Mouse (Mus musculus) left cerebral cortex, adult 9 months (tissue): ENCODE measurements around the gene Wfdc16.
A peak's percentile ranks its signal among the peaks of the same experiment; 100 is the strongest.
"Not testable (repeated sequence)": the region's sequence is repeated elsewhere in the genome, so short reads cannot be mapped to it uniquely, and the experiment has no call there.

Experiments
- DNase-seq, 2 experiments: peaks; one replicate each; pipeline ENCODE4 v3.0.0; 2022; ENCODE audit warnings: low spot score in 2 of 2

Wfdc16 gene

DNA sequence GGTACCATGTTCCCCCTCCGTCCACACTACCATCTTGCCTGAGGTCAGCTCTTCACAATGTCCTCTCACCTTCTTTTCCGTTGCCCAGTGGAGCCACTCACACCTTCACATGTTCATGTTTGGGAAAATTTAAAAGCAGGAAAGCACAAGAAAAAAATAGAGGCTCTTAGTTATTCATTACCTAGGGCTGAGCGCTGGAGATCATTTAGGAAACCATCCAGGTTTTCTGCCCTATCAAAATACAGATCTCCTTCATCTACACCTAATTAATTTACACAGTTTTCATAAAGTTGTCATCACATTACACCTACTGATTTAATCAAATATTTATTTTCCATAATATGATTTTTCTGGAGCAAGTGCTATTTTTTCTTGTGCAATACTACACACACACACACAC is at the start of gene Wfdc16:
TSS of gene Wfdc16 (minus strand) at position 101 of the 400 bp plus-strand sequence.
- no peak for DNase-seq

DNA sequence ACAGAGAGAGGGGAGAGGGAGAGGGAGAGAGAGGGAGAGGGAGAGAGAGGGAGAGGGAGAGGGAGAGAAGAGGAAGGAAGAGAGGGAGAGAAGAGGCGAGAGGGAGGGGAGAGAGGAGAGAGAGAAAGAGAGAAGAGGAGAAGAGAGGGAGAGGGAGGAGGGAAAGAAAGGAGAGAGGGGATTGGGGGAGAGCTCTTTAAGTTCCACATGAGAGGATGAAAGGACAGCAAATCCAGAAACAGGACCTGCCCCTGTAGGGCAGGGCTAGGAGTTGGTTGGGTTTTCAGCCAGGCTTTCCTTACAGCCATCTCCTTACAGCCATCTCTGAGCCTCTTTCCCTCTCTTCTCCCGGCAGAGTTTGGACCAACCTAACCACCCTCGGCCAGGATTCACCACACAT is 46.2 kb upstream of the Wfdc16 start, which contains the start of gene Wfdc13:
TSS of gene Wfdc13 (plus strand) at position 301 of the 400 bp plus-strand sequence.
- no peak for DNase-seq

DNA sequence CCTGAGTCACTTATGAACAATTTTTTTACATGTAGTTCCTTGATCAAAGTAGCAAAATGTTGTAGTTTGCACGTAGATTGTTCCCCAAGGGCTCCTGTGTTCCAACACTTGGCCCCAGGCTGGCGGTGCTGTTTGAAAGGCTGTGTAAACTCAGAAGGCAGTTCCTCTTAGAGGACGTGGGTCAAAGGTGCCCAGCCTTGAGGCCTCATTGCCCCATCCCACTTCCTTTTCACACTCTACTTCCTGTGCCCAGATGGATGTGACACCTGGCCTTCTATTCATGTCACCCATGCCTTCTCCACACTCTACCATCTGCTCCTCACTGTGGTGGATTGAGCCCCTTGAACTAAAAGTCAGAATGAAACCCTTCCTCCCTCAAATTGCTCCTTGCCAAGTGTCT is 41.3 kb upstream of the Wfdc16 start:
- no peak for DNase-seq

DNA sequence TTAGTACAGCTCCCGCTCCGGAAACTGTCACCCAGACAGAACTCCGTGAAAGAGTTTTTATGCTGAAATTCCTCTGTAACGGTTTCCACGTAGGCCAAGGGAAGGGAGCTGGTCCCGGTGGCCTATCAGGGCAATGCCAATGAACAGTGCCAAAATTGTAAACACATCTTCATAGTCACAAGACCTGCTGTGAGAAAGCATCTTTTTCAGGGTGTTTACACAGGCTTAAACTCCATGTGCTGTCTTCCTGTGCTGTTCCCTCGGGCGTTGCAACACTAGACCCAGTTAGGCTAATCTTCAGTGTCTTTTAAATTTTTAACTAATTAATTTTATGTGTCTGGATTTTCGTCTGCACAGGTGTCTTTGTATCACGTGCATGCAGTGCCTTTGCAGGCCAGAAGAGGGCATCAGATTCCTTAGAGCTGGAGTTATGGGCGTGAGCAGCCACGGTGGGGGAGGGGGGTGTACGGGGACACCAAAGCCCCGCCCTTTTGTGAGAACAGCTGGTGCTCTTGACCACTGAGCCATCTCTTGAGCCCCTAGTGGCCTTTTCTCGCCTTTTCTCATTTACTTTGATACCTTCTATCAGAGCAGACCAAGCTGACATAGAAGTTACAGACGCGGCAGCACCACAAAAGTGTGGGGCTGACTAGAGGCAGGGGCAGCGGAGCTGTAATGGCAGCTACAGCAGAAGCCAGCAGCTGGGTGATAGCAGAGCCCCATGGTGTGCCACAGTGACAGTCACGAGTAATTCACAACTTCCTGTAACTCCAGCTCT is 40.4 kb upstream of the Wfdc16 start:
- peak; percentile 2 to 55 for DNase-seq

DNA sequence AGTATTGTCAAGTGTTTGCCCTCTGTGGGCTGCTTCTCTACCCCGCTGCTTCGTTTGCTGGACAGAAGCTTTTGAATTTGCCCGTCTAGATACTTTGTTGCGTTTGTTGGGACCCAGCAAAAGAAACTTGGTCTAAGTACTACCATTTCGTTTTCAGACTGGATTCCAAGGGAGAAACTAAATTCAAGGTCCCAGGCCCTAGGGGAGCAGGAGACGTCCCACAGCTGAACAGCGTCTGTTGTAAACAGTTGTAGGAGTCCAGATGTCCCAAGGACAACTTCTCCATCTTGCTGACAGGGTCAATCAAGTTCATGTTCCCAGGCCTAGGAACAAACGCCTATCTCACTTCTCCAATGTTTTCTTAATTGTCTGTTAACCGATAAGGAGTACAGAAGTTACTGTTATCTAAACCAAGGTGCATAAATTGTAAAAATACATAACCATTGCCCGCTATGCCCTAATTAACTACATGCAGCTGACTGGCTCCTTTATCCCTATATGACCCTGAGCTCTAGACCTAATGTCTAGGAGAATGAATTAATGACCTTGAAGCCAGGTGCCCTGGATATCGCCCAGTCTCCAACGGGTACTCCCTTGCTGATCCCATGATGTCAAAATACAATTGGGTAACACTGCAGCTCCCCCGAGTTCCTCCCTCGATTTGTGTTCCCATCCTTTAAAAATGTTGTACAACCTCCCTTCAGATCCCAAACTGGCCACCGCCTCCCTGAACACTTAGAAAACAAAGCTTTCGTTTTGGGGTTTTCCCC is 38.5 kb upstream of the Wfdc16 start:
- DNase-seq: no peak

DNA sequence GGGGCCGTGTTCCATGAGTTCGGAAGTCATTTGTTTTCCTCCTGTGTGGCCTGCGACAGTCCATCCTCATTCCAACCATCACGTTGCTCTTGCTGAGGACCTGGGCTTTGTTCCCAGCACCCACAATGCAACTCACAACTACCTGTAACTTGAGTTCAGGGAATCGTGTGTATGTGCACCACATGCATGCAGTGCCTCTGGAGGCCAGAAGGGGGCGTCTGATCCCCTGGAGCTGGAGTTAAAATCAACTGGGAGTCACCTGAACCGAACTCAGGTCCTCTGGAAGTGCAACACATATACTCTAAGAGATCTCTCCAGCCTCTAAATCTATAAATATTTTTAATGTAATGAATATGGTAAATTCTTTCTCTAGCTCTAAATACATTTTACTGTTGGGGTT is 37.5 kb upstream of the Wfdc16 start:
- DNase-seq: no peak

DNA sequence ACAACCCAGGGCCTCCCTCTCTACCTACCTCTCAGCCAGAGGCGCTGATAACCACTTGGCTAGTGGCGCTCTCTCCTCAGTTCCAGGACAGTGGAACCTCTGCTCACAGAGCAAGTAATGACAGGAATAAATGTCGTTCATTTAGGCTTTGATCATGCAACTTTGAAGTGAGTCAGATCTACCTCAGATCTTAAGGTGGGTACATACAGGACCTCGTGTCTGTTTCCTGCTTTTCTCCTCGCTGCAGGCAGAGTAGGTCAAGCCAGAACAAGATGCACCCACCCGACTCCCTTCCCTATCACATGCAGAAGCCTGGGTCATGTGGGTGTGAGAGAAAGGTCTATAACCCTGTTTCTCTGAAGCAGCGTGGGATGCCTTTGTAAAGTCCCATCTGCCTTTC is 35.4 kb upstream of the Wfdc16 start, which contains the start of gene Wfdc11:
TSS of gene Wfdc11 (minus strand) at position 101 of the 400 bp plus-strand sequence.
- DNase-seq: peak in 1 of 2 experiments; percentile 1

DNA sequence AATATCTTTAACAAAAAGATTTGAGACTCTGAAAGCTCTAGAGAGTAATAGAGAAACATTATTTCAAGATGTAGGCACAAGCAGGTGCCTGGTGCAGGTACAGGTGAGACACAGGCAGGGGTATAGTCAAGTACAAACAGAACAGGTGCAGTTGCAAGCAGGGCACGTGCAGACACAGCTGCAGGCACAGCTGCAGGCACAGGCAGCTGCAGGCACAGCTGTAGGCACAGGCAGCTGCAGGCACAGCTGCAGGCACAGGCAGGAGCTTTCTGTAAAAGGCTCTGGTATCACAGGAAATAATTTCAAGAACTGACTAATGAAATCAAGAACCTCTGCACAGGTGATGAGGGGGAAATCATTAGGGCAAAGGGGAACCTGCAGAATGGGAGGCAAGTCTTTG is 32.3 kb upstream of the Wfdc16 start:
- DNase-seq: no peak

DNA sequence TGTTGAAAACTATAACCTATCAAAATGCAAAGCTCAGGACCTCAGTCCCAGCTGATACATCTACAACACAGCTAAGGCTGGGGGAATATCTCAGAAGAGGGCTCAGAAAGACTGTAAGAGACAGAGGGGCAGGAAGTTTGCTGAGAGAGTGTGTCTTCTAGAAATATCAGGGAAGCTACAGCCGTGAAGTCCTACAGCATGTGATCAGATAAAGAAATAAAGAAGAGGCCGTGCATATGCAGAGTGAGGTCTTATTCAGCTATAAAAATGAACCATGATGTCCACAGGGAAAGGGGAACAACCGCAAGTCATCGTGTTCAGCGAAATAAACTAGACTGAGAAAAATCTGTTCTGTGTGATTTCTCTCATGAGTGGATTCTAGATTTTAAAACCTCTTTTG is 31.7 kb upstream of the Wfdc16 start:
- DNase-seq: no peak

DNA sequence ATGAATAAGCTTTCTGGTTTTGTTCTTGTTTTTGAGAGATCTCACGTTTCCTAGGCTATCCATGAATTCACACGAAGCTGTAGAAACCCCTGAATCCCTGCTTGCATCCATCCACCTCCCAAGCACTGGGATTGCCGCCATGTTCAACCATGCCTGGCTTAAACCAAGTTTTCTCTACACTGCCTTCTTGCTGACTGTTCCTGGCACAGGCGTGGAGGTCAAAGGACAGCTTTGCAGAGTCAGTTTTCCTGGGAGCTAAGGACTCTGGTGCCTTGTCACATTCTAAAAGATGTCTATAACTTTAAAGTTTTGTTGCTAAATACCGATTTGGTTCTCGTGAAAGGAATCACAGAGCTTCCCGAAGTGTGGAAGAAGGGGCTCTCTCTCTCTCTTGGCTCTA is 26.3 kb upstream of the Wfdc16 start:
- no peak for DNase-seq

DNA sequence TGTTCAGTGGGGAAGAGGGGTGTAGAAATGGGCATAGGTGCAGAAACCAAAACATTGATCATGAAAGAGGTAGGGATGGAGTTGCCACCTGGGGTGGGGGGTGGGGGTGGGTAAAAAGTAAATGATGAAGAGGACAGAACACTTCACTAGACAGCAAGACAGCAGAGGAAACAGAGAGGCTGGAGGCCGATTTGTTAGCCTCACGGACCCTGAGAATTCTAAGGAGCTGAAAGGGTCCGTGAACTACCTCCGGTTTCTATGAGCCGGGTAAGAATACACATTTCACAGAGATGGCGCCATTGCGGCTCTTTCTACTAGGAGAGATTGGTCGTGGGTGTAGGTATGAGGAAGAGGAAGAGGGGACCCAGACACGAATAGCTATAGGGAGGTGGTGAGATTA is 17.9 kb upstream of the Wfdc16 start, which contains the start of gene Wfdc9:
TSS of gene Wfdc9 (minus strand) at position 101 of the 400 bp plus-strand sequence.
- DNase-seq: no peak

DNA sequence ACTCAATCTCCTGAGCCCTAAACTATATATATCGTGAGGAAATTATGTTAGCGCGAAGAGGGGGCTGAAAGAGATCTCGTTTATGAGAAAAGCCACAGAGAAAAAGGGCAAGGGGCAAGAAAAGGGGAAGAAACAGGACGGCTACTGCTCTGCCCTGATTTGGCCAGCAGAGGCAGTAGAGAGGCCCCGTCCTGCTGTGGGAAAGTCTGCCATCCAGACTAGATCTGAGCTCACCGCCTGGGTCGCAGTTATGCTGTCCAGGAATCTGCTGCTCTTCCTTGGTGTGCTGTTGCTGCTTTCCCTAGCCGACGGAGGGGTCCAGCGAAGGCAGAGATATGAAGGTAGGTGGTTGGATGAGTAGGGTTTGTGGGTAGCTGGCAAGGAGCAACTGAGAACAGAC is 17.3 kb upstream of the Wfdc16 start, which contains the start of gene Wfdc10:
TSS of gene Wfdc10 (plus strand) at position 189 of the 400 bp plus-strand sequence.
- peak in 1 of 2 experiments; percentile 11 for DNase-seq

DNA sequence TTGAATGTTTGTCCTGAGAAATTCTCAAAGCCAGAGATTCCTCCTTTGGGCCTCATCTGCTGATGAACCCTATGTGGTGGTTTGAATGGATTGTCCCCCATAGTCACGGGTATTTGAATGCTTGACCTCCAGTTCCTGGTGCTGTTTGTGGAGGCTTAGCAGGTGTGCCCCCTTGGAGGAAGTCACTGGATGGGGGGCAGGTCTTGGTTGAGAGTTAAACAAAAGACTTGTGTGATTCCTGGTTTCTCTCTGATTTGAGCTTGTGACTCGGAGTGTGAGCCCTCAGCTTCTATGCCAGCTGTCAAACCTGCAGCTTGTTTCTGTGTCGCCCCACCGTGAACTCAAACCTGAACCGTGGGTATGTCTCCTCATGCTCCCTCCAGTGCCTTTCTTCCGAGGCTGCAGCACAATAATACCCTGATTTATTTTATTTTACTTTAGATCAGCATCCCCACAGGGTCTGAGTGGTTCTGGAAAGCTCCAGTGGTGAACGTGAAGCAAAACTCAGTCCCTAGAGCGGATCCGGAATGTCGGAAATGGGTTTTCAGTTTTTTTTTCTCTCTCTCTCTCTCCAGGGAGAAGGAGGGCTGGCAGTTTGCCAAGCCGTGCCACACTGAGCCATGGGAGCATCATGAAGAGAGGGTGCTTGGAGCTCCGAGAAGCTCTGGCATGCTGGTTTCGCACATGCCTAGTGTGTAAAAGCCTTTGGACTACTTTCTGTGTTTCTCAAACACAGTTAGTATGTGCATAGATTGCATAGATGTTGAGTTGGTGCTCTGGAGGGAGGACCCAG is 3.5 kb upstream of the Wfdc16 start:
- DNase-seq: peak in 1 of 2 experiments; percentile 3

DNA sequence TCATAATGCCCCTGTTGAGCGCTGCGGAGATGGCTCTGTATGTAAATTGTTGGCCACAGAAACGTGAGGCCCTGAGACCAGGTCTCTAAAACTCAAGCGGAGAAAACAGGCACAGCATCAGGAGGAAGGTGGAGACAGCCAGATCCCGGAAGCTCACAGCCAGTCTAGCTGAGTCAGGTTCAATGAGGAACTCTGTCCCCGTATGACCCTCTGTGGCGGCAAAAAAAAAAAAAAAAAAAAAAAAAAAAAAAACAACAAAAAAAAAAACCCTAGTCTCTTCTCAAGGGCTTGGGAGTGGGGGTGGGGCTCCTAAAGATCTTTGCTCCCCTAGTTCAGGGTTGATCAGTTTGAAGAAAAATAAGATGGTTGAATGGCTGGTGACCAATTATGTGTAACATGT is 2.5 kb upstream of the Wfdc16 start:
- DNase-seq: no peak

DNA sequence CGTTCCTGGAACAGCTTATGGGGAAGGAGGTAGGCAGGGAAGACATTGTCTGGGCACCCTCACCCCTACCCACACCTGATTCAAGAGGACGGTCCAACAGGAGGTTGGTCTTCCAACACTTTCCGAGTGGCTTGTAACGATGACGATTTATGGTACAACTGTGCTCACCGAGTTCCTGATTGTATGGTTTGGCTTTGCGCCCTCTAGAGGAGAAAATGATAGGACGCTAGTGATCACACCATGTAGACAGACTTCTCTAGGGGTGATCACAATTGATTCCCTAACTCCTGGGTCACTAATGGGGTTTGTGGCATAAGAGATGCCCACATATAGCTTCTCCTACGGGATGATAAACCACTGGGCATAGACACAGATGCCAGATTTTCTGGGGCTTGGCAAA is 3.3 kb downstream of the Wfdc16 start:
- DNase-seq: no peak

DNA sequence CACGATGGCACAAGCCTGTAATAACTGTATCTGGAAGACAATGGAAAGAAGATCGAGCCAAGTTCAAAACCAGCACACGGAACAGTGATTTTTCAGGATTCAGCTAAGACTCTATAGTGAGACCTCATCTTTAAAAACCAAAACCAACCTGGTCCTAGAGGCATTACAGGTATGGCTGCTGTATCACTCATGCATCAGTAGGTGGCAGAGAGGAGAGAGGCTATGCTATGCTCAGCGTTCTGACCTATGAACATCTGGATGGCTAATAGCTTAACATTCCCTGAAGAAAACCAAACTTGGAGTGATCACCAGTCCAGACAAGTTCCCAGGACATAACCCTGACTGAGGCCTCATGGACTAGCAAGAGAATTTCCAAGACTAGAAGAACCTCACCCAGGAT is 16.8 kb downstream of the Wfdc16 start:
- DNase-seq: no peak

DNA sequence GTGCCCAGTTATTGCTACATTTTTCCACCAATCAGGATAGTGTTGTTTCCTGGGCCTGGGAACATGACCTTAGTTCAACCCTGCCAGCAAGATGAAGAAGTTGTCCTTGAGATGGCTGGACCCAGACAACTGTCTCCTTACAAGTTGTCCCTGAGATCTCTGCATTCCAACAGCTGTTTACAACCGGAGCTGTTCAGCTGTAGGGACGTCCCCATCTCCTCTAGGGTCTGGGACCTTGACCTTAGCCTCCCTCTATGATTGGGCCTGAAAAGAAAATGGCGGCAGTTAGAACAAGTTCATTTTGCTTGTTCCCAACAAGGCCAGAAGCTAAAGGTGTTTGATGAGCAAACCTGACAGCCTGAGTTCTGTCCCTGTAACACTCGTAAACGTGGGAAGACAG is 19.5 kb downstream of the Wfdc16 start:
- DNase-seq: no peak

DNA sequence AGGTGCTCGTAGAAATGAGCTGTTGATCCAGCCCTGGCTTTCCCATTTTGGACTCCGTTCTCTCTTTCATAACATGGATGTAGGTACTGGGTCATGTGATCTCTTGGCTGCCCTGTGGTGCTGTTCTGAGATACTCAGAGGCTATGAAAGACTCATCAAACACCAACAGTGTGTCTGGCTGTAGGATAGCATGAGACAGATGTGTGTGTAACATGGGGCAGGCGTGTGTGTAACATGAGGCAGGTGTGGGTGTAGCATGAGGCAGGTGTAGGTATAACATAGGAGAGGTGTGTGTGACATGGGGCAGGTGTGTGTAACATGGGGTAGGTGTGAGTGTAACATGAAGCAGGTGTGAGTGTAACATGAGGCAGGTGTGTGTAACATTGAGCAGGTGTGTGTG is 23.2 kb downstream of the Wfdc16 start:
- DNase-seq: no peak

DNA sequence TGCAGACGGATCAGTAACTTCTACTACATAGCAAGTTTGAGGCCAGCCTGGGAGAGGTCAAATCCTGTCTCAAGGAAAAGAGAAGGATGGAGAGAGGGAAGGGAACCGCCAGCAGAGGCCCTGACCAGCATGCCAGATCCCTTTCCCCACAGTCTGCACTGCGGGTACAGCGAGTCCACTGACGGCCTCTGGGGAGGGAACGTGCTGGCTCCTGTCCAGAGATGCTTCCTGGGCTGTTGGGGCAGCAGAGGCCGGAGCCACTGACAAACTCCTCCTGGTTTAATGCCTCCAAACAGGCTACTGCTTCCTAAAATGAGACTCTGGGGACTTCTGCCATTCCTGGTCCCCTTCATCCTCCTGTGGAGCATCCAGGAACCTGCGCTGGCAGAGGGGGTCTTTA is 25.1 kb downstream of the Wfdc16 start, which contains the start of the genes Wfdc6b and Wfdc8:
TSS of gene Wfdc6b (plus strand) at position 52 of the 400 bp plus-strand sequence.
TSS of gene Wfdc8 (minus strand) at position 156 of the 400 bp plus-strand sequence.
- DNase-seq: not testable (repeated sequence)

DNA sequence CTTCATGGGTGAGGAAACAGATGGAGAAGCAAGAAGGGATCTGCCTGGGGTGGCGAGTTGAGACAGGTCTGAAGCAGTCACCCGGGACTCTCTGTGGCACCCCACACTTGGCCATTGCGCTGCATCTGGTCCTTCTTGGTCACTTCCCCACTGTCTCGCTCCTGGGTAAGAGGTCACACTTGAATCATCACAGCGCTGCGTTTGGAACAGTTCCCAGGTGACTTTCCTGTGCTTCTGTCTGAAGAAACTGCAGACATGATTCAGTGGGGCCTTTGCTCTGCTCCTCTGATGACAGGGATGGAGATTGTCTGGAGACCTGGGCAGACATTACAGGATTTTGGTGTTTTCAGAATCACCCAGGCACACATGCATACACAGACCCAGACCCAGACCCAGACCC is 29.8 kb downstream of the Wfdc16 start:
- DNase-seq: no peak

DNA sequence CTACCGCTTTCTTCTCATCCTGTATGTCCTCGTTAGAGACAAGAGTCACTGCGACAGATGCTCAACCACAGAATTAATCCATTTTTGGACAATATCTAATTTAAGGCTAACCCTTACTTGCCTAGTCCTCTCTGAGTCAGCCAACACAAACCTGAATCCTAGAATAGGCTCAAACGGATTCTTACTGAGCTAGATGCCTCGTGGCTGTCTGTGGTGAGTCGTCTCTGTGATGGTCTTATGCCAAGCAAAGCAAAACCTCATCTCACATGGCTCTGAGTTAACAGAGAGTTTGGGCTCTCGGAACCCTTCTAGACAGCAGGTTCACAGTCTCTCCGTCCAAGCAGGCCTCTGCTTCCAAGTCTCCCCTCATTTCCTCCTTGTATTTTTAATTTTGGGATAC is 34.2 kb downstream of the Wfdc16 start:
- DNase-seq: peak in 1 of 2 experiments; percentile 6

DNA sequence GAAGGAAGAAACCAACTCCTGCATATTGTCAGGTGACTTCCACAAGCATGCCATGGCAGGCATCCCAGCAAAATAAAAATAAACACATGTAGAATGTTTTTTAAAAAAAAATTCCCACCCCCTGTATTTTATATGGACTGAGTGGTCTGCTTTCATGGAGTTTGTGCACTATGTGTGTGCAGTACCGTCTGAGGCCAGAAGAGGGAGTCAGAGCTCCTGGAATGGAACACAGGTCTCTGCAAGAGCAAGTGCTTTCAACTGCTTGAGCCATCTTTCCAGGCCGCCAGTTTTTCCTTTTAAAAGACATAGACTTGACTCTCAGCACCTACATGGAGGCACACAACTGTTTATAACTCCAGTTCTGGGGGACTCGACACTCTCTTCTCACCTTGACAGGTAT is 35.1 kb downstream of the Wfdc16 start:
- DNase-seq: no peak
